Mouse (Mus musculus) bone marrow macrophage, adult 2 months (primary cell): ENCODE data around the gene Tm6sf1.

Source experiments
- CTCF ChIP-seq: IDR thresholded peaks from 2 replicates; pipeline ENCODE4 v1.5.1; 2012; ENCODE audit warnings: low read depth, mild to moderate bottlenecking, low read length, moderate library complexity
- POLR2A ChIP-seq: IDR thresholded peaks from 2 replicates; pipeline ENCODE4 v1.6.1; 2012; ENCODE audit warnings: mild to moderate bottlenecking, low read depth, low read length, borderline replicate concordance

DNA sequence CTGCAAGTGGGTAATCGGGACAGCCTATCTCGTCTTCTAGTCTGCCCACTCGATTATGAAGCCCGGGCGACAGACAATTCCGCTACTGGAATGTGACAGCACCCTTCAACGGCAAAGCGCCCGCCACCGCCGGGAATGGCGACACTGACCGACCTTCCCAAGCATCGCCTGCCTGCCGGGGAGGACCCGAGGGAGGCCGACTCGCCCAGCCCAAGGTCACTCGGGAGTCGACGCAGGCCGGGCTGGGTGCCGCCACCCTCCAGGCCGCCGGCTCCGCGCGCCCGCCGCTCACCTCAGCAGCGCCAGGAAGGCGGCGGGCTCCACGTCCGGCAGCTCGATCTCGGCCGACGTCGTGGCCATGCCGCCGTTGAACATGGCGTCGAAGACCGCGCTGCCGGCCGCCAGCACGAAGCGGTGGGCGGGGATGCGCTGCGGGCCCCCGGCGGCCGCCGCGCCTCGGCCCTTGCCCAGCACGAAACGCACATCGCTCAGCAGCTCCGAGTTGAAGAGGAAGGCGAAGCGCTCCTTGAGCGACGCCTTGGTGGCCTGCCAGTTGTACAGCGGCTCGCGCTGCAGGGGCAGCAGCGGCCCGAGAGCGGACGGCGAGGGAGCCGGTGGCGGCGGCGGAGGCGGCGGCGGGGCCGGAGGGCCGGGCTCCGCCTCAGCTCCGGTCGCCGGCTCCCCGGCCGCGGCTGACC lies 30.0 kb upstream of the Tm6sf1 start:
- TF ChIP-seq POLR2A = no peak
- TF ChIP-seq CTCF = no peak
